Mouse (Mus musculus) spleen, adult 2 months (tissue): ENCODE measurements around the gene Zc3hc1. TPM values are rescaled to one million over a fixed set of nuclear protein-coding genes. Genes with fewer than 3 reads are reported as not detected.

ENCODE experiments used
- DNase-seq, 2 experiments: peaks; one replicate each; pipeline versions ENCODE4 v3.0.0 to v3.0.0-alpha.2; 2012 to 2021; ENCODE audit warnings: low spot score in 2 of 2, low read depth in 1 of 2
- H3K27ac ChIP-seq: fragments of 200-500 bp; 2 replicates; pipeline ENCODE4 v1.5.1; 2012; ENCODE audit warnings: low read length, inconsistent platforms; ENCODE audit not compliant: insufficient read depth
- H3K27me3 ChIP-seq: fragments of 200-500 bp; 2 replicates; pipeline ENCODE4 v1.6.1; 2012; ENCODE audit warnings: mild to moderate bottlenecking, moderate library complexity, low read length, inconsistent platforms; ENCODE audit not compliant: control insufficient read depth, insufficient read depth
- H3K36me3 ChIP-seq: fragments of 200-500 bp; 2 replicates; pipeline ENCODE4 v1.6.1; 2012; ENCODE audit warnings: mild to moderate bottlenecking, low read length, inconsistent platforms; ENCODE audit not compliant: control insufficient read depth, insufficient read depth
- H3K4me1 ChIP-seq: fragments of 200-500 bp; 2 replicates; pipeline ENCODE4 v1.6.1; 2011; ENCODE audit warnings: inconsistent platforms; ENCODE audit not compliant: control insufficient read depth, insufficient read depth, insufficient read length
- H3K4me3 ChIP-seq: fragments of 200-500 bp; 2 replicates; pipeline ENCODE4 v1.5.1; 2011; ENCODE audit warnings: mild to moderate bottlenecking, inconsistent platforms; ENCODE audit not compliant: insufficient read depth, insufficient read length; ENCODE audit errors: extremely low read depth
- CTCF ChIP-seq: fragments of 200-500 bp; IDR thresholded peaks from 2 replicates; pipeline ENCODE4 v1.5.1; 2011; ENCODE audit warnings: mild to moderate bottlenecking, inconsistent platforms; ENCODE audit not compliant: insufficient read depth, insufficient read length, insufficient replicate concordance; ENCODE audit errors: extremely low read depth
- POLR2A ChIP-seq: fragments of 200-500 bp; IDR thresholded peaks from 2 replicates; pipeline ENCODE4 v1.6.1; 2011; ENCODE audit warnings: low read depth, low read length, inconsistent platforms
- WGBS: fragments of 180-500 bp; shearing (Covaris S2); methylation state at CpG from one replicate; pipeline ENCODE4 v1.1.7; 2018; 5-methylcytosine and 5-hydroxymethylcytosine counted together
- polyA plus RNA-seq: library from polyadenylated mRNA; depleted of rRNA; stranded (reverse); fragments of >200 nt; gene quantifications from 2 replicates; pipeline ENCODE4 v1.2.3, GENCODE M21; 2012; rRNA removed

The Zc3hc1 gene
- polyA plus RNA-seq = 11.3 and 12.3 TPM in 2 replicates

GRCm38 (mm10) chr6:30390714-30391697 lies at the start of gene Zc3hc1:
Gene Zc3hc1 (minus strand): TSS chr6:30391028.
- DNase-seq = peak; percentile 72 to 83
- no peaks in the 10 kb centered on the region for H3K27me3 ChIP-seq
- no peaks in the 10 kb centered on the region for H3K4me1 ChIP-seq
- TF ChIP-seq POLR2A (peak; percentile 26), CTCF (no peak)
- H3K36me3 ChIP-seq = peaks cover 8% of the 10 kb centered on the region
- WGBS = 8% methylated on average over 33 of the region's 33 CpGs
- peak within 1 kb of the TSS; percentile 84 for H3K4me3 ChIP-seq
- 0 out of 2 replicates have a peak within 1 kb of the TSS, but pooled peaks have one; percentile 21 for H3K27ac ChIP-seq

- no peak overlapping the region for H3K4me3 ChIP-seq
- no peaks in the 10 kb centered on the region for H3K27me3 ChIP-seq
- no peak for DNase-seq
- H3K27ac ChIP-seq = no peak overlapping the region
- no peaks in the 10 kb centered on the region for H3K4me1 ChIP-seq
- 98% methylated on average over 10 of the region's 10 CpGs for WGBS
- TF ChIP-seq POLR2A (no peak), CTCF (no peak)
- peaks cover 4% of the 10 kb centered on the region; the same call in 1 of the 2 replicates for H3K36me3 ChIP-seq
Measured at GRCm38 (mm10) chr6:30439576-30439975, 48.7 kb upstream of the Zc3hc1 start.

GRCm38 (mm10) chr6:30437054-30437453 lies 46.2 kb upstream of the Zc3hc1 start:
- 93% methylated on average over 3 of the region's 3 CpGs for WGBS
- no peak for TF ChIP-seq POLR2A
- no peak for TF ChIP-seq CTCF
- H3K4me3 ChIP-seq = no peak overlapping the region
- H3K4me1 ChIP-seq = no peaks in the 10 kb centered on the region
- no peak overlapping the region for H3K27ac ChIP-seq
- no peaks in the 10 kb centered on the region for H3K27me3 ChIP-seq
- peaks cover under 1% of the 10 kb centered on the region; the same call in 1 of the 2 replicates for H3K36me3 ChIP-seq
- no peak for DNase-seq

GRCm38 (mm10) chr6:30436476-30436875 lies 45.6 kb upstream of the Zc3hc1 start:
- WGBS = 92% methylated on average over 3 of the region's 3 CpGs
- TF ChIP-seq POLR2A = no peak
- no peak for TF ChIP-seq CTCF
- H3K27ac ChIP-seq = no peak overlapping the region

GRCm38 (mm10) chr6:30432461-30433192 lies 41.8 kb upstream of the Zc3hc1 start:
- Histone ChIP-seq H3K4me3 (no peak overlapping the region), H3K4me1 (no peaks in the 10 kb centered on the region), H3K36me3 (no peaks in the 10 kb centered on the region), H3K27me3 (no peaks in the 10 kb centered on the region), H3K27ac (no peak overlapping the region)
- TF ChIP-seq POLR2A (no peak), CTCF (no peak)
- no peak for DNase-seq
- WGBS = 79% methylated on average over 3 of the region's 3 CpGs

More at GRCm38 (mm10) chr6:30436476-30436875, 45.6 kb upstream of the Zc3hc1 start:
- Histone ChIP-seq H3K27me3 (no peaks in the 10 kb centered on the region), H3K4me3 (no peak overlapping the region), H3K4me1 (no peaks in the 10 kb centered on the region), H3K36me3 (no peaks in the 10 kb centered on the region; the same call in 1 of the 2 replicates)
- no peak for DNase-seq

GRCm38 (mm10) chr6:30416801-30417200 lies 26.0 kb upstream of the Zc3hc1 start:
- DNase-seq = no peak
- Histone ChIP-seq H3K27ac (no peak overlapping the region), H3K36me3 (no peaks in the 10 kb centered on the region; the same call in 1 of the 2 replicates), H3K4me3 (no peak overlapping the region), H3K4me1 (no peaks in the 10 kb centered on the region), H3K27me3 (no peaks in the 10 kb centered on the region)
- 89% methylated on average over 7 of the region's 7 CpGs for WGBS
- TF ChIP-seq POLR2A (no peak), CTCF (no peak)
